Mouse (Mus musculus): ENCODE data around the gene Adipor1.

DNA sequence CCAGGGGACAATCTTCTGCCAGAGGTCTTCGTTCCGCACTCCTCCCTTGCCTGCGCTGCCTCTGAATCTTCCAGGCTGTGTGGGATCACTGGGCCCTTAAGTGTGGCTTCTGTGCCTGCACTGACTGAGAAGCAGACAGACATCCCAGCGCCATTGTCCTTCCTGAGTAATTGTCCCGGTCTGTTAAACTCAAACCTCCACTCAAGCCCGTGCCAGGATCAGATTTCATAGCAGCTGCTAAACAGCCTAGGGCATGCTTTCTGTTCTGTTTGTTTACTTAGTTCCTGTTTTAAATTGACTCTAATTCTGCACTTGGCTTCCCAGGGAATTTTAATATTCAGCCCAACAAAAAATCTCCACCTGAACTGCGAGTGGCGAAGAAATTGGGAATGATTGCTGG is 7.1 kb upstream of the Adipor1 start:
- no peak for TF ChIP-seq CTCF (IDR thresholded peaks at IDR 0.05; ENCODE audit: borderline replicate concordance, extremely low read depth, insufficient read depth, insufficient read length)
- TF ChIP-seq POLR2A (IDR thresholded peaks at IDR 0.05; ENCODE audit: borderline replicate concordance, extremely low read depth, insufficient read depth, insufficient read length, poor library complexity, severe bottlenecking), result no peak
